Comparison of ENCODE assay signal across 22 mouse cellular contexts in genomic region chr8:9332766-9333165, GRCm38 (mm10).
"Had no signal": no experiment of that assay in that cellular context is flagged by ENCODE, and none has a peak within 500 bp of the region (broad histone marks: within the 10 kb centered on the region; RNA-seq: fewer than 3 reads in every experiment).

No protein-coding gene starts in this region.

- H3K4me3 ChIP-seq: heart, embryonic 10.5 days; heart, embryonic 12.5 days; hindbrain, embryonic 13.5 days; hindbrain, embryonic 15.5 days; kidney, embryonic 15.5 days; limb, embryonic 12.5 days; limb, embryonic 15.5 days had no signal

- H3K4me1 ChIP-seq: heart, embryonic 10.5 days; kidney, embryonic 15.5 days; limb, embryonic 12.5 days; limb, embryonic 15.5 days had no signal

- H3K27ac ChIP-seq: heart, embryonic 10.5 days; hindbrain, embryonic 13.5 days; hindbrain, embryonic 15.5 days; hindbrain, postnatal 0 days; kidney, embryonic 15.5 days; kidney, postnatal 0 days; limb, embryonic 12.5 days; limb, embryonic 15.5 days had no signal

- H3K36me3 ChIP-seq: heart, embryonic 10.5 days; heart, embryonic 12.5 days; hindbrain, embryonic 13.5 days; hindbrain, embryonic 15.5 days; kidney, embryonic 15.5 days; limb, embryonic 12.5 days; limb, embryonic 15.5 days had no signal

- H3K27me3 ChIP-seq: hindbrain, embryonic 13.5 days; hindbrain, embryonic 15.5 days; kidney, embryonic 15.5 days; limb, embryonic 12.5 days; limb, embryonic 15.5 days had no signal

- H3K9ac ChIP-seq: heart, embryonic 12.5 days; hindbrain, embryonic 13.5 days; hindbrain, embryonic 15.5 days; kidney, embryonic 15.5 days; limb, embryonic 12.5 days; limb, embryonic 15.5 days had no signal

- DNase-seq: gastrocnemius, postnatal 14 days; gastrocnemius, postnatal 36 days; heart, adult 18-20 months; heart, postnatal 10 days; kidney, adult 11 months; kidney, adult 2 months; kidney, adult 9 months; kidney, postnatal 14 days; kidney, postnatal 36 days; layer of hippocampus, adult 9-11 months; layer of hippocampus, postnatal 36 days; left cerebral cortex, postnatal 4 days had no signal

- H3K4me2 ChIP-seq: heart, embryonic 12.5 days; hindbrain, embryonic 13.5 days; hindbrain, embryonic 15.5 days; kidney, embryonic 15.5 days; limb, embryonic 12.5 days; limb, embryonic 15.5 days had no signal

- H3K9me3 ChIP-seq: heart, embryonic 10.5 days; heart, embryonic 12.5 days; hindbrain, embryonic 13.5 days; hindbrain, embryonic 15.5 days; kidney, embryonic 15.5 days; limb, embryonic 12.5 days; limb, embryonic 15.5 days had no signal

- ATAC-seq: hindbrain, postnatal 0 days; intestine, embryonic 16.5 days had no signal
